In the genomic region with DNA sequence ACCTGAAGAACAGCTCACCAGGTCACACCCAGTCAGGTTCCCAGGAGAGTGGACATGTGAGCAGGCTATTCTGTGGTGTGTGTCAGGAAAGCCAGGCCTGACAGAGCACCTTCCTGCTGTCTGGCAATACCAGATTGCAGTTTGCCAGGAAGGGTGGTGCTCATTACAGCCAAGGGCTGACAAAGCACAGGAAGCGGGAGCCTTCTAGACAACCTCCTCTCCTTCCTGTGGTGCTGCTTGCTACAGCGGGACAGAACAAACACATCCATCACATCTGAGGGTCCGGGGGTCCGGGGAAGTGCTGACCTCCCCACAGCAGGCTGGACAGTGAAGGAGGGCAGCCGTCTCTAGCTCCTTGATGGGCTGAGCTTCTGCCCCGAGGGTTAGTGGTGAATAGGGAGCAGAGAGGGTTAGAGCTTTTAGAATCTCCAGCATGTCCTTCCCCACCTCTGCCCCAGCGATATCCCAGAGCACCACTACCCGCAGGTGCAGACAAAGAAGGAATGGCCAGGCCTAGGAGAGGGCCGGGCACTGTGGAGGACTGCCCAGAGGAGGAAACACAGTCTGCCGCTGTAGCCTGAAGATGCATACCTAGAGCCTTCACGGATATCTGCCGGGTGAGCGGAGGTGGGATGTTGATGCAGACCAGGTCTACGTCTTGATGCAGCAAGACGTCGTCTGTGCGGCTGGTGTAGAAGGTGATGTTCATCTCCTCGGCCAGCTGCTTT, we compare ENCODE assay signal across 8 mouse cellular contexts. TPM values are rescaled to one million over a fixed set of nuclear protein-coding genes. Genes with fewer than 3 reads are reported as not detected.
DNase-seq lines count a peak whose midpoint lies in the region; ATAC-seq and TF ChIP-seq lines count a peak whose summit lies in the region.

No protein-coding gene starts in this region.

- no peak overlapping the region for H3K9ac ChIP-seq in forebrain, embryonic 15.5 days (replicated peaks)

- peak; percentile 33 for DNase-seq in gastrocnemius, adult 18-20 months (ENCODE audit: low spot score)
- no peak for DNase-seq in gastrocnemius, adult 8-10 months (ENCODE audit: low spot score in 2 of 2)
- peak; percentile 47 for DNase-seq in induced T-regulatory cell, adult 2 months (ENCODE audit: low read depth)
- peak; percentile 73 to 83 for DNase-seq in lung, adult 18-20 months
- no peak for DNase-seq in ovary, postnatal 36 days (ENCODE audit: low spot score)
- no peak for DNase-seq in gastrocnemius, postnatal 10 days

- H3K4me2 ChIP-seq in forebrain, embryonic 15.5 days (replicated peaks), result no peak overlapping the region

- H3K9me3 ChIP-seq in forebrain, embryonic 15.5 days, result no peaks in the 10 kb centered on the region

- no peak for TF ChIP-seq CTCF in bone marrow, adult 2 months (IDR thresholded peaks at IDR 0.05; ENCODE audit: control insufficient read depth, insufficient read depth, low read length)

- TF ChIP-seq POLR2A in bone marrow, adult 2 months (IDR thresholded peaks at IDR 0.05; ENCODE audit: borderline replicate concordance, control insufficient read depth, low read depth, low read length), result no peak

- peak overlapping the region; percentile 44 for H3K27ac ChIP-seq in bone marrow, adult 2 months (ENCODE audit: control insufficient read depth, insufficient read depth, low read depth, low read length, poor library complexity)
- H3K27ac ChIP-seq in forebrain, embryonic 15.5 days (replicated peaks), result no peak overlapping the region

- H3K36me3 ChIP-seq in forebrain, embryonic 15.5 days, result peaks cover 53% of the 10 kb centered on the region

- ATAC-seq in forebrain, embryonic 15.5 days (replicated peaks), result no peak

- H3K27me3 ChIP-seq in forebrain, embryonic 15.5 days, result no peaks in the 10 kb centered on the region

- 45% methylated on average over 18 of the region's 18 CpGs for WGBS in bone marrow, adult 2 months
- 92% methylated on average over 18 of the region's 18 CpGs for whole genome bisulfite sequencing in forebrain, embryonic 15.5 days

- peaks cover 6% of the 10 kb centered on the region for H3K4me1 ChIP-seq in bone marrow, adult 2 months (ENCODE audit: control insufficient read depth, insufficient read depth, low read length)
- no peaks in the 10 kb centered on the region for H3K4me1 ChIP-seq in forebrain, embryonic 15.5 days

- H3K4me3 ChIP-seq in bone marrow, adult 2 months (replicated peaks; ENCODE audit: control insufficient read depth, low read depth, low read length), result no peak overlapping the region
- H3K4me3 ChIP-seq in forebrain, embryonic 15.5 days, result no peak overlapping the region

RNA-seq across cellular contexts. Expression of a gene that starts 19.6 kb away (rescaled TPM):
- 1 to 10 TPM in 1 of 2 experiments, under 1 TPM in 1; 0.69 to 1.4 TPM for total RNA-seq in gastrocnemius, adult 18-20 months (2021)
- total RNA-seq in gastrocnemius, adult 8-10 months (2022), result under 1 TPM; 0.48 to 0.54 (median 0.52) TPM
- 11.5 and 18.9 TPM in 2 replicates for polyA plus RNA-seq in bone marrow, adult 2 months (2011; ENCODE audit: insufficient read depth, insufficient read length, low replicate concordance, missing spikeins)
- polyA plus RNA-seq in forebrain, embryonic 15.5 days (2015; fragmentation: Nextera tagmentation; extraction: Ambion mirVana), result 17.3 and 19.3 TPM in 2 replicates
- total RNA-seq in gastrocnemius, postnatal 10 days (2021), result 1 to 10 TPM; 2.0 to 3.7 TPM

RNA-seq across cellular contexts. Expression of a gene that starts 20.1 kb away (rescaled TPM):
- total RNA-seq in gastrocnemius, adult 18-20 months (2021), result not detected
- not detected for total RNA-seq in gastrocnemius, adult 8-10 months (2022)
- polyA plus RNA-seq in bone marrow, adult 2 months (2011; ENCODE audit: insufficient read depth, insufficient read length, low replicate concordance, missing spikeins), result not detected in 2 replicates
- polyA plus RNA-seq in forebrain, embryonic 15.5 days (2015; fragmentation: Nextera tagmentation; extraction: Ambion mirVana), result 0.15 TPM in 1 of 2 replicates, not detected in the other
- not detected for total RNA-seq in gastrocnemius, postnatal 10 days (2021)

RNA-seq across cellular contexts. Expression of a gene that starts 26.6 kb away (rescaled TPM):
- total RNA-seq in gastrocnemius, adult 18-20 months (2021), result 1 to 10 TPM; 5.5 to 6.2 TPM
- 1 to 10 TPM; 5.5 to 8.1 (median 6.7) TPM for total RNA-seq in gastrocnemius, adult 8-10 months (2022)
- polyA plus RNA-seq in bone marrow, adult 2 months (2011; ENCODE audit: insufficient read depth, insufficient read length, low replicate concordance, missing spikeins), result 5.3 and 6.4 TPM in 2 replicates
- polyA plus RNA-seq in forebrain, embryonic 15.5 days (2015; fragmentation: Nextera tagmentation; extraction: Ambion mirVana), result 47.1 and 52.0 TPM in 2 replicates
- total RNA-seq in gastrocnemius, postnatal 10 days (2021), result 1 to 10 TPM; 6.0 to 7.8 TPM

RNA-seq across cellular contexts. Expression of a gene that starts 26.7 kb away (rescaled TPM):
- total RNA-seq in gastrocnemius, adult 18-20 months (2021), result 1 to 10 TPM; 5.0 to 5.4 TPM
- total RNA-seq in gastrocnemius, adult 8-10 months (2022), result 1 to 10 TPM; 3.4 to 5.8 (median 4.4) TPM
- 26.8 and 33.4 TPM in 2 replicates for polyA plus RNA-seq in bone marrow, adult 2 months (2011; ENCODE audit: insufficient read depth, insufficient read length, low replicate concordance, missing spikeins)
- polyA plus RNA-seq in forebrain, embryonic 15.5 days (2015; fragmentation: Nextera tagmentation; extraction: Ambion mirVana), result 105 and 107 TPM in 2 replicates
- 10 to 100 TPM; 12.9 to 15.2 TPM for total RNA-seq in gastrocnemius, postnatal 10 days (2021)

RNA-seq across cellular contexts. Expression of a gene that starts 30.9 kb away (rescaled TPM):
- 1 to 10 TPM; 6.9 to 8.4 TPM for total RNA-seq in gastrocnemius, adult 18-20 months (2021)
- total RNA-seq in gastrocnemius, adult 8-10 months (2022), result 1 to 10 TPM; 7.0 to 9.1 (median 8.3) TPM
- 1.2 and 2.0 TPM in 2 replicates for polyA plus RNA-seq in bone marrow, adult 2 months (2011; ENCODE audit: insufficient read depth, insufficient read length, low replicate concordance, missing spikeins)
- polyA plus RNA-seq in forebrain, embryonic 15.5 days (2015; fragmentation: Nextera tagmentation; extraction: Ambion mirVana), result 84.5 and 88.0 TPM in 2 replicates
- 1 to 10 TPM; 6.5 to 7.6 TPM for total RNA-seq in gastrocnemius, postnatal 10 days (2021)

Comparison
In these comparisons a context has a peak if more than half of its experiments do, and no peak if none do; other contexts are left out.
1. DNase-seq: peak in gastrocnemius, adult 18-20 months (single experiment), induced T-regulatory cell, adult 2 months (single experiment) and lung, adult 18-20 months (2 of 2); none in gastrocnemius, adult 8-10 months (0 of 2), ovary, postnatal 36 days (single experiment) and gastrocnemius, postnatal 10 days (single experiment).